Mouse (Mus musculus) mouse embryonic stem cell (cell line): Measurements from ENCODE around the gene Impdh1.
"Not testable (repeated sequence)": the region's sequence is repeated elsewhere in the genome, so short reads cannot be mapped to it uniquely, and the experiment has no call there.

Experiments used
- in situ Hi-C, 2 experiments: fragments of 300-500 bp; cut with MboI; formaldehyde crosslinking; loops; 1 replicate in 1 of 2; 3 replicates in 1 of 2; pipeline ENCODE4 v1.14.3; 2019 to 2020; ENCODE audit warnings: low sequenced_read_pairs in 2 of 2, low pct_unique_long_range_greater_than_20kb in 1 of 2, mixed read lengths in 1 of 2; ENCODE audit not compliant: unreplicated experiment in 1 of 2

The Impdh1 gene

DNA sequence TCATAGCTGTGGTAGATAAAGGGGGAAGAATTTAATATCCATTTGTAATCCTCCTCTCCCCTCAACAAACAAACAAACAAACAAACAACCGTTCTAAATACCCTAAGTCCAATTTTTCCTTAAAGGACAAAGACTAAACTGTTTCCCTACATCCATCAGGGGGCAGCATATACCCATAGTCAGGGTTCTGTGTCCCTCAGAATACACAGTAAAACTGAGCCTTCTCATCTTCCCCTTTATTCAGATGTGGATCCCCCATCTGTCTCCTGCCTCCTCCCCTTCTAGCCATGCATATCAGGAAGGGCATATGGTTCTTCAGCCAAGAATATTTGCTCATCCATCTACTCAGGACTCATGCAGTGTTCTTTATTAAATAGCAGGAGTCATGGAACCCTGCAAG is 50.0 kb downstream of the Impdh1 start:
- in situ Hi-C loops = loop anchor here (5.0 kb wide), 1 partner anchor 36 kb away; no protein-coding TSS in a partner anchor

DNA sequence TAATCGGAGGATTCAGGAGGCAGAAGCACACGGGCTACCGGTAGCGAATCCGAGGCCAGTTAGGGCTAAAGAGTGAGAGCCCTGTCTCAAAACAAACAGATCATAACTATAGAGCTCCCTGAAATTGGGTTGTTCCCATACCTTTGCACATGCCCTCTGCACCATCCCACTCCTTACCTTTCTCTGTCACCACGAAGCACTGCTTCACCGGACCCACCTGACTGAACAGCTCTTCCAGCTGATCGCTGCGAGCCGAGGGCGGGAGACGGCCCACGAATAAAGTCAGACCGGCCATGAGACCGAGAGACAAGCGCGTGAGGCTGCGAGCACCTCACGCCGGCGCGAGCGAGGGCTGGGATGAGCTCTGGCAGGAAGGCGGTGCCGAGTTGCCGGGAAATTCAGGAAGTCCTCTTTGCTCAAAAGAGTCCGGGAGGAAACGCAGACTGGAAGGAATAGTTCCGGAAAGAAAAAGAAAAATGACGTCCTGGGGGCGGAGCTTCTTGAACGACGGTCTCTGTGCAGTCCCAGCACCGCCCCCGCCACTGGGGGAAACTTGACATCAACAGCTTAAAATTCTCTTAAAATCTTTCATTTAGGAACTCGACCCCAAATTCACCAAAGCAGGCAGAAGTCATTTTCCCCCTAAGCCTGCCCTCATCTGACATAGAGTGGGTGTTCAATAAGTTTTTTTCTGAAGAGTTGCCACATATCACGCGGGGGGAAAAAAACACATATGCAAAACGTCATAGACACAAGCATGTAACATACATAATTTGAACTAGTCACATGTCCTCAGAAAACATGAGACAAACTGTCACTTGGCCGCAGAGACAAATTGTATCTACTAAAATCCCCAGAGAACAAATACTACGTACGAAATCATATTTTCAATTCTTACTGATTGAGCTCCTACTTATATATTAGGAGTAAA is 51.6 kb downstream of the Impdh1 start, which contains the start of gene Rbm28:
Gene Rbm28 (minus strand): TSS at position 693 of the 931 bp plus-strand sequence.
- in situ Hi-C loops = loop anchor here (5.0 kb wide), 1 partner anchor 38 kb away; no protein-coding TSS in a partner anchor

DNA sequence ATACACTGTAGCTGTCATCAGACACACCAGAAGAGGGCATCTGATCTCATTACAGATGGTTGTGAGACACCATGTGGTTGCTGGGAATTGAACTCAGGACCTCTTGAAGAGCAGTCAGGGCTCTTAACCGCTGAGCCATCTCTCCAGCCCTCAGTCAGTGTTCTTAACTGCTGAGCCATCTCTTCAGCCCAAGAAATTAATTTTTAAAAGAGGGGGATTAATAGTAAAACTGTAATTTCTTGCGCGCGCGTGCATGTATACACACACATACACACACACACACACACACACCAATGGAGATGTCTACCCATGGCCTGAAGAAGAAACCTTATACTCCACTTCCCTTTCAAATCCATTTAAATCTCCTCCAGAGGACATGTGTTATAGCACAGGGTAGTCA is 54.9 kb downstream of the Impdh1 start:
- in situ Hi-C loops = not testable (repeated sequence)

DNA sequence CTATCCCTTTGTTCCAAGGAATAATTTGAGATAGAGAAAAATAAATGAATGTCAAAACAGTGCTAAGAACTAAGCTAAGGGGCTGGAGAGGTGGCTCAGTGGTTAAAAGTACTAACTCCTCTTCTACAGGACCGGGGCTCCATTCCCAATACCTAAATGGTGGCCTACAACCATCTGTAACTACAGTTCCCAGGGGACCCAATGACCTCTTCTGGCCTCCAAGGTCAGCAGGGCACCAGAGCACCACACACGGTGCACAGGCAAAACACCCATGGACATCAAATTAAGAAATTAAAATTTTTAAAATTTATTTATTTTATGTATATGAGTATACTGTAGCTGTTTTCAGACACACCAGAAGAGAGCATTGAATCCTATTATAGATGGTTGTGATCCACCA is 55.4 kb downstream of the Impdh1 start:
- in situ Hi-C loops = no loop called here

DNA sequence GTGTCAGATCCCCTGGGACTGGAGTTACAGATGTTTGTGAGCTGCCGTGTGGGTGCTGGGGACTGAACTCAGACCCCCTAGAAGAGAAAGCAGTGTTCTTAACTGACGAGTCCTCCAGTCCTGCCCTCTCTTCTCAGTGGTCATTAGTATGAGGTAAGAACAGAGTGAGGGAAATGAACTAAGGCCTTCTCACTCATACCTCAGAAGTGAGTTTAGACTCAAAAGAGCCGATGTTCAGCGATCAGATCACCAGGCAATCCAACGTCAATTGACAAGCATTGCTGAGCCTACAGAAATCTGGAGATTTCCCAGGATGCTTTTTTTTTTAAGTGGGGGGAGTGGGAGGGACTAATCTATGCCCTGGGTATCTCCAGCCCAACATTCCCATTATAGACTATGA is 59.8 kb downstream of the Impdh1 start:
- in situ Hi-C loops = no loop called here
